Mouse (Mus musculus): Measurements from ENCODE around the gene Evc2.

The Evc2 gene

DNA sequence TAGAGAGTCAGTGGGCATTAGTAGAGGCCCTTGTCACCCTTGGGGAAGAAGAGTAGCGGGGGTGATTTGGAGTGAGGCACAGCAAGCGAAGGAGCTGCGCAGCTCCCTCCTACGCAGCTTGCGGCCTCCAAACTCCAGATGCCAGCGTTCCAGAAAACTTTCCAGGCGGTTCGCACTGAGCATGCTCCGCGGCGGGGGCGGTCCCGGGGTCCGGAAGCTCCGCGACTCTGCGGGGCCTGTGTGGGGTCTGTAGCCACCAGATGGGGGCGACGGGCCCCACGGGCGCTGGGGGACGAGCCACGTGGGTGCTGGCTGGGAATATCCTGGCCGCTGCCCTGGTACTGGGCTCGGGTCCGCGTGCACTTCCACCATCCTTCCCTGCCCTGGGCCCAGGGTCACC is at the start of gene Evc2:
TSS of gene Evc2 (plus strand) at position 212 of the 400 bp plus-strand sequence.
- DNase-seq (ENCODE audit: low read depth, low spot score): peak; percentile 21

GRCm38 (mm10) chr5:37289236-37289635 is 49.1 kb upstream of the Evc2 start:
- peak; percentile 30 for DNase-seq (ENCODE audit: low read depth, low spot score)

DNA sequence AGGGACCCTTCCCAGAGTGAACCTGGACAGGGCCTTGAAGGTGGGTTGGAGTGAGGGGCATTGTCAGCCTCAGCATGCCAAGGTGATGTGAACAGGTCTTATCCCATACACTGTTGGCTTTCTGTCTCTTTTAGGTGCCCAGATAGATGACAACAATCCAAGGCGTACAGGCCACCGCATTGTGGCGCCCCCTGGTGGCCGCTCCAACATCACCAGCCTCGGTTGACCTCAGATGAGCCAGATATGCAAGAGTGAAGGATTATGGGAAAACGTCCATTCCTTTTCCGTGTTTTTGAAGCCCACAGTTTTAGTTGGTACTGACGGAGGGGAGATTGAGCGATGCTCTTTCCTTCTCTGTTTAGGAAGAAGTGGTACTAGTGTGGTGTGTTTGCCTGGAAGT is 47.3 kb upstream of the Evc2 start:
- no peak for DNase-seq (ENCODE audit: low read depth, low spot score)

DNA sequence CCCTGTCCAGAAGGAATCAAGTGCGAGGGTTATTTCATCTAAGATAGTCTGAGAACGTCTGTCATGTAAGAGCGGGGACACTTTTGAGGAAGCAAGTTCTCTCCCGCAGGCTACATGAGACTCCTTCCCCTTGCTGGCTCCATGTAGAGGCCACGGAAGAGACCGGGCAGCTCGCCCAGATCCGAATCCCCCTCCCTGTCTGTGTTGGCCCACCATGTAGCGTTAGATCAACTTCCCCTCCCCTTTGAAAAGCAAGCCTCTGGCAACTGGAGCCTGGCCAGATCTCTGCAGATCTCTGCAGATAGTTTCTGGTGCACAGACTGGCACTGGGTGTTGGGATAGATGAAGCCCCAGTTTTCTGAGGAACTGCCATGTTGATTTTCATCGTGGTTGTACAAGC is 41.6 kb upstream of the Evc2 start:
- no peak for DNase-seq (ENCODE audit: low read depth, low spot score)

DNA sequence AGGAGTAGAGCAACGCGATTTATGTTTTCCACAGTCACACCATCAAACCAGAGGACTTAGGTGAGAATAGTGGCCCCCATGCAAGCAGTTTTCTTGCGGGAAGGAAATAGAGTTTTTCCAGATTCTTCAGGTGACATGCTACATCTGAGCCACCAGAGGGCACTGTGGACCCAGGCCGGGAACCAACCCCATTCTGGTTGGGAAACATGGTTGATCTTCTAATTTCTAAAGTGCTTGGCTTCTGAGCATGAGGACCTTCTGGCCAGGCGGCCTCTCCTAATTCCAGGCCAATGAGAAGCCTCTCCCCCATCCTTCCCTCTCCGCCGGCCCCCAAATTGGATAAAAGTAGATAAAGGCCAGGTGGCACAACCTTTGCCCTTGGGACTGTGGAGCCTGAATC is 39.9 kb upstream of the Evc2 start:
- DNase-seq (ENCODE audit: low read depth, low spot score): peak; percentile 17

- no peak for DNase-seq (ENCODE audit: low read depth, low spot score)
Measured at GRCm38 (mm10) chr5:37310026-37310425, 28.3 kb upstream of the Evc2 start.

GRCm38 (mm10) chr5:37312980-37313722 is 25.1 kb upstream of the Evc2 start:
- no peak for DNase-seq (ENCODE audit: low read depth, low spot score)

GRCm38 (mm10) chr5:37318715-37319114 is 19.6 kb upstream of the Evc2 start:
- no peak for DNase-seq (ENCODE audit: low read depth, low spot score)

- DNase-seq (ENCODE audit: low read depth, low spot score): no peak
Measured at GRCm38 (mm10) chr5:37320174-37320573, 18.1 kb upstream of the Evc2 start.

- DNase-seq (ENCODE audit: low read depth, low spot score): no peak
Measured at GRCm38 (mm10) chr5:37320761-37321160, 17.5 kb upstream of the Evc2 start.

GRCm38 (mm10) chr5:37326675-37327074 is 11.6 kb upstream of the Evc2 start:
- no peak for DNase-seq (ENCODE audit: low read depth, low spot score)

GRCm38 (mm10) chr5:37330449-37331132 is 7.7 kb upstream of the Evc2 start:
- no peak for DNase-seq (ENCODE audit: low read depth, low spot score)

- no peak for DNase-seq (ENCODE audit: low read depth, low spot score)
Measured at GRCm38 (mm10) chr5:37331133-37331505, 7.2 kb upstream of the Evc2 start.

- DNase-seq (ENCODE audit: low read depth, low spot score): no peak
Measured at GRCm38 (mm10) chr5:37332066-37332465, 6.2 kb upstream of the Evc2 start.

- no peak for DNase-seq (ENCODE audit: low read depth, low spot score)
Measured at GRCm38 (mm10) chr5:37335061-37335460, 3.2 kb upstream of the Evc2 start.

- peak; percentile 17 for DNase-seq (ENCODE audit: low read depth, low spot score)
Measured at GRCm38 (mm10) chr5:37336485-37337105, 1.7 kb upstream of the Evc2 start, which contains the start of gene Evc. TSS of gene Evc (minus strand) at chr5:37336894.

DNA sequence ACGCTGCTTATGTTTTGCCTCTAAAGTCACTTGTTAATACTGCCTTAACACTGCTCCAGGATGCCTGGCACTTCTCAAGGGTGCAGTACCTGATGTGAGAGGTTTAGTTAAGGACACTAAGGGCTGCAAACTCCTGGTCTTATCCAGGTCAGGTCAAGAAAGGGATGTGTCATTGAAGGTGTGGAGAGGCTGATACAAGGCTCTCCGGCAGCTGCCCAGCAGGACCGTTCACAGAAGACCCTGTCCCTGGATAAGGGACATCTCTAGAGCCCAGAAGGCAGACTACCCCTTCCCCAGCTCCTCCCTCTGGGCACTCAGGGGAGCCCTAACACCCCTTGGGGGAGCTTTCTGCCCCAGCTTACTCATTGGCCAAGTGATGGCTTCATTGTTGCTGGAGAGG is 603 bp upstream of the Evc2 start:
- no peak for DNase-seq (ENCODE audit: low read depth, low spot score)

GRCm38 (mm10) chr5:37343962-37344361 is 5.7 kb downstream of the Evc2 start:
- no peak for DNase-seq (ENCODE audit: low read depth, low spot score)

GRCm38 (mm10) chr5:37351791-37352190 is 13.5 kb downstream of the Evc2 start:
- no peak for DNase-seq (ENCODE audit: low read depth, low spot score)

- no peak for DNase-seq (ENCODE audit: low read depth, low spot score)
Measured at GRCm38 (mm10) chr5:37354385-37354784, 16.1 kb downstream of the Evc2 start.

DNA sequence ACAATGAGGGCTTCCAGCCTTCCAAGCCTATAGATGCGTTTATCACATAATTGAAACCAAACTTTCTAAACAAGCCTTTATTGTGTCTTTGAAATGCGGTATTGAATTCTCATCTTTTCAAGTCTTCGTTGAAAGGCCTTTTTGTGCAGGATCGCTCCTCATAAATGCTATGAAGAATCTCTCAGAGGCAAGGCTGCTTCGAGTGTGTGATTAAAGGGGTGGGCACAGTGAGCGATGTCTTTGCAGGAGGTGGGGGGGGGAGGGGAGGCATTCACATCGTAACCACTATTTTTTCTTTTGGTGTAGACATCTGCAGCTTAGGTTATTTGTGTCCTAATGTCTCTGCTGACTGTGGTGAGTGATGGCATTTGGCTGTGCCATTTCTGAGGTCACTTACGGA is 17.7 kb downstream of the Evc2 start:
- no peak for DNase-seq (ENCODE audit: low read depth, low spot score)

DNA sequence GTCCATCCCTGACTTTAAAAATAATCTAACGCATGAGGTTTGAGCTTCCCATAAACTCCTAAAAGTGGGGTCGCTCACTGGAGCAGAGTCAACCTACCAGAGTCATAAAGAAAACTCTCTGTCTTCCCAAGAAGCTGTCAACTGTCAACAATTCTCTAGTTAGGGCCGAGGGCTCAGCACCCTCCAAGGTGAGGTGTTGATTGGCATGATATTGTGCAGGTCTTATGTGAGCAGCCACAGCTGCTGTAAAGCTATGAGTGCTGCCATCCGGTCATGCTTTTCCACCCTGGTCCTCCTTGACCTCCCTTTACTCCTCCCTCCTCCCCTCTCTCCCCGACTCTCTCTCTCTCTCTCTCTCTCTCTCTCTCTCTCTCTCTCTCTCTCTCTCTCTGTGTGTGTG is 24.3 kb downstream of the Evc2 start:
- no peak for DNase-seq (ENCODE audit: low read depth, low spot score)

DNA sequence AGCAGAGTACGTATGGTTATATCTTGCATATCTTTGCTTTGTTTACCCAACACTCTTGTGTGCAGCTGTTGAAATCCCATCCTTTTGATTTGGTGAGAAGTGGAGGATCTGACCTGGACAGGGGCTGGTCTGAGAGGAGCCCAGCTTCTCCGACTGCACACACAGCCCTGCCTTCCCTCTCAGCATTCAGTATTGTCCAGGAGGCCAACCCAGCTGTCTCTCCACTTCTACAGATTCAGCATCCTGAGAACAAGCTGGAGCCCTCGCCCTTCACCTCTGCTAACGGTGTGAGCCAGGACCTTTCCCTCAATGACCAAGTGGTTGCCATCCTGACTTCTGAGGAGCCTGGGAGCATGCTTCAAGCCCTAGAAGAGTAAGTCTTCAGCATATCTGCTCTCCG is 25.0 kb downstream of the Evc2 start:
- DNase-seq (ENCODE audit: low read depth, low spot score): no peak

Measured in retina, postnatal 7 days (tissue).